Mouse (Mus musculus) limb, embryonic 13.5 days (tissue): ENCODE data around the gene Hist1h4f. TPM values are rescaled to one million over a fixed set of nuclear protein-coding genes. Genes with fewer than 3 reads are reported as not detected.
"Not testable (repeated sequence)": the region's sequence is repeated elsewhere in the genome, so short reads cannot be mapped to it uniquely, and the experiment has no call there.

Experiments used
- ATAC-seq: fragments of 200-750 bp; cut with Nextera tagmentation; 2 replicates; pipeline ENCODE4 v1.8.0; 2017; ENCODE audit warnings: low read depth, moderate number of reproducible peaks, moderate TSS enrichment; ENCODE audit not compliant: low FRiP score
- H3K27ac ChIP-seq: fragments of 300-500 bp; sonication (generic); 2 replicates; pipeline ENCODE4 v1.5.1; 2015; ENCODE audit warnings: inconsistent platforms, mild to moderate bottlenecking, moderate library complexity
- H3K27me3 ChIP-seq: fragments of 300-500 bp; sonication (generic); 2 replicates; pipeline ENCODE4 v1.6.1; 2015; ENCODE audit warnings: mild to moderate bottlenecking, inconsistent platforms
- H3K36me3 ChIP-seq: fragments of 300-500 bp; sonication (generic); 2 replicates; pipeline ENCODE4 v1.6.1; 2015; ENCODE audit warnings: inconsistent platforms, mild to moderate bottlenecking, moderate library complexity
- H3K4me1 ChIP-seq: fragments of 300-500 bp; sonication (generic); 2 replicates; pipeline ENCODE4 v1.6.1; 2015; ENCODE audit warnings: inconsistent platforms
- H3K4me2 ChIP-seq: fragments of 300-500 bp; sonication (generic); replicated peaks from 2 replicates; pipeline ENCODE4 v1.6.1; 2015; ENCODE audit warnings: inconsistent platforms, mild to moderate bottlenecking, moderate library complexity
- H3K4me3 ChIP-seq: fragments of 300-500 bp; sonication (generic); 2 replicates; pipeline ENCODE4 v1.5.1; 2015; ENCODE audit warnings: moderate library complexity, mild to moderate bottlenecking, inconsistent platforms
- H3K9ac ChIP-seq: fragments of 300-500 bp; sonication (generic); 2 replicates; pipeline ENCODE4 v1.6.1; 2015; ENCODE audit warnings: mild to moderate bottlenecking, inconsistent platforms
- H3K9me3 ChIP-seq: fragments of 300-500 bp; sonication (generic); 2 replicates; pipeline ENCODE4 v1.6.1; 2016; ENCODE audit warnings: inconsistent platforms
- WGBS: fragments of 180-500 bp; shearing (Covaris S2); methylation state at CpG from one replicate; pipeline ENCODE4 v1.1.7; 2015; 5-methylcytosine and 5-hydroxymethylcytosine counted together
- polyA plus RNA-seq: library from polyadenylated mRNA; unstranded; fragments of >200 nt; fragmentation: Nextera tagmentation; extraction: Ambion mirVana; gene quantifications from 2 replicates; pipeline ENCODE4 v1.2.1, GENCODE M21; 2015

Gene Hist1h4f
- 1.0 and 1.9 TPM in 2 replicates for polyA plus RNA-seq

DNA sequence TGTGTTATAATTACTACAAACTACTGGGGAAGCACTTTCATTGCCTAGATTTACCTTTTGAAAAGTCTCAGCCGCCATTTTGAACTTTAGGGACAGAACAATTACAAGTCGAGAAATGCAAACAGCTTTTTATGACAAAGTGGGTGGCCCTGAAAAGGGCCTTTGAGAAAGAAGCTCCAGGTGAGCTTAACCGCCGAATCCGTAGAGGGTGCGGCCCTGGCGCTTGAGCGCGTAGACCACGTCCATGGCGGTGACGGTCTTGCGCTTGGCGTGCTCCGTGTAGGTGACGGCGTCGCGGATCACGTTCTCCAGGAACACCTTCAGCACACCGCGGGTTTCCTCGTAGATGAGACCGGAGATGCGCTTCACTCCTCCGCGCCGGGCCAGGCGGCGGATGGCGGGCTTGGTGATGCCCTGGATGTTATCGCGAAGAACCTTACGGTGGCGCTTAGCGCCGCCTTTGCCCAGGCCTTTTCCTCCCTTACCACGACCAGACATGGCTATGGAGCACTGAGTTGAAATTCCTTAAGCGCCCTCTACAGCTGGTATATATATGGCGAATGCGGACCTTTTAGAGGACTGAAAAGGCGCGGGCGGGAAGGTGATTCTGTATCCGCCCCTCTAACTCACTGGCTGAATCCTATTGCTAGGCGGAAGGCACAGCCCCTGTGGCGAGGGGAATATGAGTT, at the start of gene Hist1h4f:
Gene Hist1h4f (minus strand): TSS at position 503 of the 689 bp plus-strand sequence.
- Histone ChIP-seq H3K4me1 (peaks cover 15% of the 10 kb centered on the region), H3K27ac (peak within 1 kb of the TSS; percentile 94), H3K4me3 (peak within 1 kb of the TSS; percentile 49), H3K9ac (peak within 1 kb of the TSS; percentile 71), H3K4me2 (peak within 1 kb of the TSS; percentile 68)
- under 1% methylated on average over 47 of the region's 47 CpGs for WGBS
- peak; percentile 82 for ATAC-seq
- not testable (repeated sequence) for H3K36me3 ChIP-seq, H3K27me3 ChIP-seq, H3K9me3 ChIP-seq

DNA sequence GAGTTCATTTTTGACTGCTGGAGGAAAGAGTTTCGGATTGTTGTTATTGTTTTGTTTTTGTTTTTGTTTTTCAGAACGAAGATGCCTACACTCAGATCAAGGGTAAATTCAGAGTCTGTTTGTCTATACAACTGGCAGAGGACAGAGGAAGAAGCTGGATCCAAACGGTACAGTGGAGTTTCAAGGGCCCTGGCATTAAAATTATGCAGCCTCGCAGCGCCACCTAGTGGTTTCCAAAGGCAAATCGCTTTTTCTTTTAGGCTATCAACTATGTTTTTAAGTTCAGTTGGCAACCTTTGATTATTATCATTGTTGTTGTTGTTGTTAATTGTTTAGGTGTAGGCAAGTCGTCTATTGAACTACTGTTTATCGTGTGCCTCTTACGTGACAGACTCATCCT, 46.5 kb upstream of the Hist1h4f start:
- Histone ChIP-seq H3K4me3 (no peak overlapping the region), H3K27me3 (no peaks in the 10 kb centered on the region), H3K9me3 (no peaks in the 10 kb centered on the region), H3K9ac (no peak overlapping the region), H3K36me3 (no peaks in the 10 kb centered on the region), H3K27ac (no peak overlapping the region), H3K4me2 (no peak overlapping the region), H3K4me1 (peaks cover 4% of the 10 kb centered on the region)
- 7% methylated on average over 9 of the region's 9 CpGs for WGBS
- no peak for ATAC-seq

DNA sequence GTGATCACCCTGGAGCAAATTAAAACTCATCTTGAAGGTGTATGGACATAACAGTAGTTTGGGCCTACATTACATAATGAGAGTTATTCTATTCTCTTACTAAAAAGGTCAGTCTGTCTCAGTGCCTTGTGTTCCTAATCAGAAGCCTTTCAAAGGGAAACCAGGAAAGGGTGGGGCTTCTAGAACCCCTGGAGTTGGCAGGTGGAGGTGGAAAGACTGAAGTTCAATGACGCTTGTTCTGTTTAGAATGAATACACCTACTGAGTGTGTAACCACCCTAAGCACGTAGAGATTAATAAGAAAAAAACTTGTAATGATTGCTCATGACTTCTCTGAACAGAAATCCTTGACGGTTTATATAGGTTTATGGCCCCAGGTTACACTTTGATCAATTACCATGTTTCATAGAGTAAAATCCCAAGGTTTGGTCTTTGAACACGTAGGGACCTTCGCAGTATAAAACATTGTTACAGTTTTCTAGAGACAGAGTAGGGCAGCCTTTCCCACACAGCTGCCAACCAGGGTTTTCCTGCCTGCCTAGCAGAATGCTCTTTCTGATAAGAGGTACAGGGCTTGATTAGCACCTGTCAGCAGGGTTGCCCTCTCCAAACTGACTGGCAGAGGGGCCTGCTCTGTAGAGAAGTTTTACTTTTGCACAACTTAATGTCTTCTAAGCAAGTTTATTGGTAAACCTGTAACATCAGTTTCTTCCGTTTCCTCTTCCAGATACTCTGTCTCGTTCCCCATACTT, 44.3 kb upstream of the Hist1h4f start:
- no peaks in the 10 kb centered on the region for H3K27me3 ChIP-seq
- H3K4me2 ChIP-seq: no peak overlapping the region
- H3K9me3 ChIP-seq: no peaks in the 10 kb centered on the region
- H3K9ac ChIP-seq: no peak overlapping the region
- WGBS: 70% methylated on average over 7 of the region's 7 CpGs
- peaks cover 8% of the 10 kb centered on the region for H3K4me1 ChIP-seq
- no peak for ATAC-seq
- H3K36me3 ChIP-seq: no peaks in the 10 kb centered on the region
- no peak overlapping the region for H3K4me3 ChIP-seq
- H3K27ac ChIP-seq: no peak overlapping the region

DNA sequence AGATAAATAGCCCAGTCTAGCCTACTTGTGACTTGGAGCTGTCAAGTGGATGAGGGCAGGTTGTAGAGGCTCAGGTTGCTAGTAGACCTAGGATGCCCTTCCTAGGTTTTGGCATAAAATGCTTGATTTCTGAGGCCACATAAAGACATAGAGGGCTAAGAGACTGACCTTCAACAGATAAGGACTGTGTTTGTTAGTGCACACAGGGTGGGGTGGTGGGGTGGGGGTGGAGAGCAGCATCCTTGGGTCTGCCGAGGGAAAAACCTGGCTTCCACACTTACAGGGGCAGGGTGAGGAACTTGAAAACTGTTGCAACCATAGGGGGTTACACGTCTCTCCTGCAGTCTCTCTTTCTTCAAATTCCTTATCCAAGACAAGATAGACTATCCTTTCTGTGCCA, 43.7 kb upstream of the Hist1h4f start:
- no peaks in the 10 kb centered on the region for H3K27me3 ChIP-seq
- H3K4me2 ChIP-seq: no peak overlapping the region
- no peak overlapping the region for H3K27ac ChIP-seq
- no peaks in the 10 kb centered on the region for H3K36me3 ChIP-seq
- ATAC-seq: no peak
- H3K4me1 ChIP-seq: peaks cover 8% of the 10 kb centered on the region
- no peak overlapping the region for H3K4me3 ChIP-seq
- no peak overlapping the region for H3K9ac ChIP-seq
- no peaks in the 10 kb centered on the region for H3K9me3 ChIP-seq
- WGBS: 86% methylated on average over 2 of the region's 2 CpGs

DNA sequence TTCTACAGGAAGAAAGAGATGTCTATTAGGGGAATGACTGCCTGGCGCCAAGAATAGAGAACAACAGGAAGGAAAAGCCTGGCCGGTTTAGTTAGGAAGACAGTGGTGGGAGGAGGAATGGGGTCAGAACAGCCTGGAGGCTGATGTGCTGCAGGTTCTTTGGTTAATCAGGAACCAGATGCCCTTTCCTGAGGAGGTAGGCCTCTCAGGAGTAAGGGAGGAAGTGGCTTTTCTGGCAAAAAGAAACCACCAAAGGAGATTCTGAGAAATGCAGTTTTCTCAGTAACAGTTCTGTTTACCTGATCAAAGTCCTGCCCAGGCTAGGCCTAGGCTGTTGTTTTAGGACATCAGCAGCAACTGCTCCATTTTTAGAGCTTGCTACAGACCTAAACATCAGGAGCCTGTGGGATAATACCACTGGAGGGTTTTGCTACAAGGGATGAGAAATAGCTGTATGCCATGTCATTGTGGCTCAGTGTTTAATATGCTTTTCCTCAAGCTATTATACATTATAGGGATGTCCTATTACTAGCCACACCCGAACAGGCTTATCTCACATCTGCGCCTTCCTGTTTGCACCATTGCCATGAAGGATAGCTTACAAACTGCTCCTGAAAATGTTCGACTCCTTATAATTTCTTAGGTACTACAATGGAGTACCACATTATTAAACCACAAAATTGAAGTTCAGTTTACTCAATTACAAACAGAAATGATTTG, 41.8 kb upstream of the Hist1h4f start:
- H3K27me3 ChIP-seq: no peaks in the 10 kb centered on the region
- WGBS: 69% methylated on average over 5 of the region's 5 CpGs
- H3K4me3 ChIP-seq: no peak overlapping the region
- peaks cover 8% of the 10 kb centered on the region for H3K4me1 ChIP-seq
- H3K4me2 ChIP-seq: no peak overlapping the region
- H3K9ac ChIP-seq: no peak overlapping the region
- H3K9me3 ChIP-seq: no peaks in the 10 kb centered on the region
- no peak for ATAC-seq
- no peaks in the 10 kb centered on the region for H3K36me3 ChIP-seq
- peak overlapping the region; percentile 73 for H3K27ac ChIP-seq

DNA sequence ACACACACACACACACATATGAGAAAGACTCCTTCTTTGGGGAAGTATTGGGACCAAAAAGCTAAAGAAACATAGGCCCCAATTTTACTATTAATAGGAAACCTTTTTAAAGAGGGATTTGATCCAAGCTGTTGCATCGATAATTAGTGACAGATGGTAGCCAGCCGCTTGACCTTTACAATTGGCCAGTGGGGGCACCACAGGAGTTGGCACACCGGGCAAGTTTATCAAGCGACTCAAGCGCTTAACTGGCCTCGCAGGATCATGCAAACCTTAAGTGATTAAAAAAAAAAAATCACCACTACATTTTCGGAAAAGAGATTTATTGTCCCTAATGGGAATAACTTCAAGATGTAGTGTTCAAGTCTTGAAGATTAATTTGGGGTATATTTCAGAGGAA, 41.2 kb upstream of the Hist1h4f start:
- Histone ChIP-seq H3K4me1 (peaks cover 8% of the 10 kb centered on the region), H3K27ac (0 out of 2 replicates have a peak overlapping the region, but pooled peaks have one; percentile 22), H3K9me3 (no peaks in the 10 kb centered on the region), H3K27me3 (no peaks in the 10 kb centered on the region), H3K4me2 (no peak overlapping the region), H3K9ac (no peak overlapping the region), H3K4me3 (no peak overlapping the region), H3K36me3 (no peaks in the 10 kb centered on the region)
- ATAC-seq: no peak
- 45% methylated on average over 7 of the region's 7 CpGs for WGBS

DNA sequence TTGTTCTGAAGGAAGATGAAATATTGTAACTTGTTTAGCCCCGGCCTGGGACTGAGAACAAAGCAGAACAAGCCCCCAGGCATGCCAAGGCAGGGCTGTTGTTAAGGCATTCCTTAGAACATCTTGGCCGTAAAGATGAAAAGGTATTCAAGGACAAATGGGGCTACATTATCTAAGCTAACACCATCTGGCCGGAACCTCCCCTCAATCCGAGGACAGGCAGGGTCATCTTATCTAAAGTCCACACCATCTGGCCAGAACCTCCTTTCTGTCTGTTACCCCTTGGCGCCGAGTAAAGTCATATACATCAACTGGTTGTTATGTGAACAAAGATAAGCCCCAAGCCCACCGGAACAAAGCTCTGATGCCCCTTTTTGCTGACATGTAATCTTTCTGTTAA, 40.4 kb upstream of the Hist1h4f start:
- H3K36me3 ChIP-seq, H3K9me3 ChIP-seq, H3K27me3 ChIP-seq, H3K4me1 ChIP-seq, H3K9ac ChIP-seq, H3K4me2 ChIP-seq, H3K4me3 ChIP-seq, ATAC-seq, H3K27ac ChIP-seq: not testable (repeated sequence)
- WGBS: 80% methylated on average over 7 of the region's 7 CpGs

DNA sequence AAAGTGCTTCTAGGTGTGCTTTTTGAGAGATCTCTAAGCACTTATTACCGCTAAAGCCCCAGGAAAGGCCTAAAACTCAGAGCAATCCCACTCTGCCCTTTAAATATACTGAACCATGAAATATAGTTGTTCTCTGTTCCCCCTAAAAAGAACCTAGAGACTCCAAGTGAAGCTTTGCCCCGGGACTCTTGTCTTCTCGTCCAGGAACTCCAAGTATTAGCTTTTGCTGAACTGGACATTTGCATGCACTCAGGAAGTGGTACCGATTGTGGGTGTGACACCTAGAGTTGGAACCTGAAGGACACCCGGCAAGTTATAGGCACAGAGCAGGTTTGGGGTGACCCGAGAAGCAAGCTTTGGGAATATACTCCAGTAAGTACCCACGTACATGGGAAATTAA, 39.8 kb upstream of the Hist1h4f start:
- Histone ChIP-seq H3K9me3 (no peaks in the 10 kb centered on the region), H3K27ac (no peak overlapping the region), H3K4me1 (peaks cover 13% of the 10 kb centered on the region), H3K36me3 (no peaks in the 10 kb centered on the region), H3K9ac (no peak overlapping the region), H3K4me3 (no peak overlapping the region), H3K27me3 (no peaks in the 10 kb centered on the region), H3K4me2 (no peak overlapping the region)
- 90% methylated on average over 7 of the region's 7 CpGs for WGBS
- no peak for ATAC-seq

DNA sequence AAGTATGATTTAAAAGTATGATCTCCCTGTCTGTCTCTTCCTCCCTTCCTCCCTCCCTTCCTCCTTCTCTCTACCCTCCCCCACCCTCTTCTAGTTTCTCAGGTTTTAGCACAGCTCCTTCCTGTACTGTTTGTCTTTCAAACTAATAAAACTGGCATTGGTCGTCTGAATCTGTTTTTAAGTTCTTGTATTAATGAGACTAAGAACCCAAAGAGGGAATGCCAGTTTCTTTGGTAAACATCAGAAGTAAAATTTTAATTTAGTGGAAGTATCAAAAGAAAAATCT, 35.4 kb upstream of the Hist1h4f start:
- WGBS: 0% methylated on average over 1 of the region's 1 CpGs
- H3K4me3 ChIP-seq: peak overlapping the region; percentile 38

DNA sequence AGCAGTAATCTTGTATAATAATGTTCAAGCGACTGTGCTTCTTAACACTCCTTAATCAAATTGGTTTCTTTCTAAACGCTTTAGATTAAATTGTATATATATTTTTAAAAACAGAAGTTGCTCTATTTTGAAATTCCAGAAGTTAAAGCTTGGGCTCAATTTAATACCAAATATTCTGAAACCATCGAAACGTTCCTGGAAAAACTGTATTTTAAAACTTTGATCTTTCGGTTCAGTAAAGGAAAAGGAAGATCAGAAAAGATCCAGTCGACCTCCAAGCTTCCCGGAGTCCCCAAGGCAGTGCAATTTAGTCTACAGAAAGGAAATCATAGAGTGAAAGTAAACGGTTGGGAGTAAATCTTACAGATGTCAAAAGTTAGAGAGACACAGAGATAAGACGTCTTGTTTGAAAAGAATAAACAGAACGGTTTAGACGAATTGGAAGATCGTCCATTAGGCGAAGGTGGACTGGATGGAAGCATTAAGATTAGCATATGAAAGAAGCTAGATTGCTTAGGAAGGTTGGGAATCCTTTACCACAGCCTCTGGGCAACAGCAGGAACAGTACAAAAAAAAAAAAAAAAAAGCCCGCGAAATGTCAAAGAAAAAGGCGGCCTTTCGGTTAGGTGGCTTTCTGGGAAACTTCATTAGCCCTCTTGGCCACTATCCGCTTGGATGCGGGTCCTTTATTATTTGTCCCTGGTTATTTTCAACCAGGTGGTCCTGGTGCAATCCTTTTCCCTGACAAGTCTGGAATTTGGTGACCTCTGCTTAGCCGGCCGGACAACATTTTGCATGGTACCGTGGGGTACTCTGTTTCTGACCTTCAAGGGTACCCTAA, 34.9 kb upstream of the Hist1h4f start:
- no peak for ATAC-seq
- 2% methylated on average over 22 of the region's 22 CpGs for WGBS

More for the DNA sequence above, 35.4 kb upstream of the Hist1h4f start:
- H3K9me3 ChIP-seq: no peaks in the 10 kb centered on the region
- H3K27ac ChIP-seq: peak overlapping the region; percentile 94
- no peaks in the 10 kb centered on the region for H3K36me3 ChIP-seq
- H3K4me2 ChIP-seq: peak overlapping the region; percentile 67
- peaks cover 31% of the 10 kb centered on the region for H3K4me1 ChIP-seq
- ATAC-seq: no peak
- peak overlapping the region; percentile 62 for H3K9ac ChIP-seq
- H3K27me3 ChIP-seq: no peaks in the 10 kb centered on the region

DNA sequence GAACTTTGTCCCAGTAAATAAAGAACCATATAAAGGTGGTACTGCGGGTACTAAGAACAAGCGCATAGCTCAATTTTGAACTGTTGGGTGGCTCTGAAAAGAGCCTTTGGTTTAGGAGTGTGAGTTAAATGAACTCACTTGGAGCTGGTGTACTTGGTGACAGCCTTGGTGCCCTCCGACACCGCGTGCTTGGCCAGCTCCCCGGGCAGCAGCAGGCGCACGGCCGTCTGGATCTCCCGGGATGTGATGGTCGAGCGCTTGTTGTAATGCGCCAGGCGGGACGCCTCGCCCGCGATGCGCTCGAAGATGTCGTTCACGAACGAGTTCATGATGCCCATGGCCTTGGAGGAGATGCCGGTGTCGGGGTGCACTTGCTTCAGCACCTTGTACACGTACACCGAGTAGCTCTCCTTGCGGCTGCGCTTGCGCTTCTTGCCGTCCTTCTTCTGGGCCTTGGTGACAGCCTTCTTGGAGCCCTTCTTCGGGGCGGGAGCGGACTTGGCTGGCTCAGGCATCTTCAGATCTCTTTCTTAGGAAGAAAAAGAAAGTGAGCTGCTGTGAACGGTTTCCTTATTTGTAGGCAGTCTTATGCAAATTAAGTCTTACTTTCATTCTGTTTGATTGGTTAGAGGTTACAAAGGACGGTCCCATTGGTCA, 34.1 kb upstream of the Hist1h4f start:
- Histone ChIP-seq H3K27ac (peak overlapping the region; percentile 92), H3K9ac (peak overlapping the region; percentile 72), H3K4me2 (peak overlapping the region; percentile 80), H3K4me3 (peak overlapping the region; percentile 48), H3K4me1 (peaks cover 37% of the 10 kb centered on the region)
- not testable (repeated sequence) for H3K9me3 ChIP-seq, H3K36me3 ChIP-seq, H3K27me3 ChIP-seq
- peak; percentile 91 for ATAC-seq
- WGBS: under 1% methylated on average over 28 of the region's 36 CpGs

More for the DNA sequence above, 34.9 kb upstream of the Hist1h4f start:
- peak overlapping the region; percentile 48 for H3K4me3 ChIP-seq
- H3K27me3 ChIP-seq: no peaks in the 10 kb centered on the region
- no peaks in the 10 kb centered on the region for H3K36me3 ChIP-seq
- no peaks in the 10 kb centered on the region for H3K9me3 ChIP-seq
- H3K27ac ChIP-seq: peak overlapping the region; percentile 94
- peak overlapping the region; percentile 67 for H3K4me2 ChIP-seq
- H3K4me1 ChIP-seq: peaks cover 32% of the 10 kb centered on the region
- H3K9ac ChIP-seq: peak overlapping the region; percentile 62
